Mouse (Mus musculus): ENCODE results near the gene Exoc4. TPM values are rescaled to one million over a fixed set of nuclear protein-coding genes. Genes with fewer than 3 reads are reported as not detected.

Exoc4 gene
- polyA plus RNA-seq (2014; fragmentation: Illumina TruSeq; extraction: RNeasy Lipid Tissue Mini Kit (QIAGEN cat#74804); ENCODE audit: low read depth, low replicate concordance) = 6.0 TPM

DNA sequence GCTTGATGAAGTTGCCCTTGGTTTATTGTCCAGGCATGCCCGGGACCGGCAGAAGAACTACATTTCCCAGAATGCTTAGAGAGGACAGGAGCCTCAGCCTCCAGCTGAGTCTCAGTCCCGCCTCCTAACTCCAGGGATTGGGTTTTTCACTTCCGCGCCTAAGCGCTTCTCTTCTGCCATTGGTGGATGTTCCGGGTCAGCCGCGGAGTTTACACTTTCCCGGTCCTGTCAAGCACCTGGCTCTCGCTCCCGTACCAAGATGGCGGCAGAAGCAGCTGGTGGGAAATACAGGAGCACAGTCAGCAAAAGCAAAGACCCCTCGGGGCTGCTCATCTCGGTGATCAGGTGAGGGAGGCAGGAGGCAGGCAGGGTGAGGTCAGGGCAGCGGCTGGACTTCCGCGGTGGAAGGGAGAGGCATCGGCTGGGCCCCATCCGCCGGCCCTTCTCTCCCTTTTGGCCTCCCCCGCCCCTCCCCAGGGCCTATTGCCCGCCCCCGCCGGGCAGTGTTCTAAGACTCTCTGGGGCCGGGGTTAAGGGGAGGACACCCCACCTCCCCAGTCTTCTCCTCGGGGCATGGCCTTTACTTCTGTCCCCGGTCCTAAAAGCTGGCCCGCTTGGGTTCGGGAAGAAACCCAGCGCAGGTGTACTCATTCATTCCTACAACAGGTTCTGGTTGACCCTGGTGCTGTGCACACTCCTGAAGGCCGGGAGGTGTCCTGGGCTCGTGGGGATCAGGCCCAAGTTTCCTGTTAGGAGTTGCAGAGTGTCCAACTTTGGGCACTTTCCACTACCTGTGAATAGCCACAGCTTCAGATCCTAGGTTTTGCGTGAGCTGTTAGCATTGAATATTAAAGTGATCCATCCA lies at the start of gene Exoc4:
Exoc4 (plus strand) TSS at position 192 of the 865 bp plus-strand sequence.

Other genes starting within 250 kb of the Exoc4 start
- gene Chchd3, start 188.8 kb upstream of the Exoc4 start, polyA plus RNA-seq (2014; fragmentation: Illumina TruSeq; extraction: RNeasy Lipid Tissue Mini Kit (QIAGEN cat#74804); ENCODE audit: low read depth, low replicate concordance) = 218 TPM